Mouse (Mus musculus) kidney, adult 2 months (tissue): Measurements from ENCODE around the gene Stag1.

Experiments used
- CTCF ChIP-seq: fragments of 200-500 bp; conservative IDR thresholded peaks from 2 replicates; pipeline ENCODE4 v1.5.1; 2011; ENCODE audit warnings: low read depth, mild to moderate bottlenecking, control low read depth, low read length, moderate library complexity, mixed read lengths; ENCODE audit not compliant: insufficient read depth, insufficient read length
- POLR2A ChIP-seq: fragments of 200-500 bp; IDR thresholded peaks from one replicate; pipeline ENCODE4 v1.6.1; 2011; ENCODE audit warnings: low read depth, low read length, control low read depth

GRCm38 (mm10) chr9:100613501-100614071, 16.0 kb downstream of the Stag1 start:
- no peak for TF ChIP-seq CTCF
- TF ChIP-seq POLR2A: no peak
